Mouse (Mus musculus): Measurements from ENCODE around the gene Eri3. TPM values are rescaled to one million over a fixed set of nuclear protein-coding genes. Genes with fewer than 3 reads are reported as not detected.

Eri3 gene
- polyA plus RNA-seq, 1 experiment from 2014 or later = 146 TPM

DNA sequence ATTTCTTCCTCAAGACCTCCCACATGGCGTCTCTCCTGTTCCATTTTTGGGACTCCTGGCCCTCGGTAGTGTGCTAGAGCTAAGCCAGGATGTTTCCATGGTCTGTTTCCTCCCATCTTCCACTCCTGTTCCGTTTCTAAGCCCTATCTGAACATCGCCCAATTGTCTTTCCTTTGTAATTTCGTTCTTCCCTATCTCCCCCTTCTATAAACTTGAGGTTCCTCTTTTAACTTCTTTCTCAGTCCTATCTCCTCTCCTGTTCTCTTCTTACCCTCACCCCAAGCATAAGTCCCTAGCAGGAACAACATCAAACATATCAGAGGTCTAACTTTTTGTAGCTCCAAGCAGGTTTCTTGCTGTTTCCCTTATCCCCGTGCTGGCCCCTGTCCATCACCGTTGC lies 13.2 kb upstream of the Eri3 start:
- no peaks in the 10 kb centered on the region for H3K27me3 ChIP-seq (ENCODE audit: control insufficient read depth, insufficient read depth, low read length)
- no peak overlapping the region for H3K4me3 ChIP-seq (ENCODE audit: low read depth, low read length)
- H3K36me3 ChIP-seq (ENCODE audit: control insufficient read depth, insufficient read depth, low read length) = no peaks in the 10 kb centered on the region
- no peaks in the 10 kb centered on the region for H3K4me1 ChIP-seq (replicated peaks; ENCODE audit: control insufficient read depth, insufficient read depth, low read length)
- H3K9me3 ChIP-seq (ENCODE audit: control insufficient read depth, low read length) = no peaks in the 10 kb centered on the region
- DNase-seq (ENCODE audit: low spot score) (no peak), ATAC-seq (replicated peaks; ENCODE audit: low FRiP score) (no peak)
- 83% methylated on average over 7 of the region's 7 CpGs for WGBS
- H3K9ac ChIP-seq (ENCODE audit: low read length) = no peak overlapping the region
- H3K27ac ChIP-seq (ENCODE audit: low read depth, low read length) = no peak overlapping the region
- H3K4me2 ChIP-seq (ENCODE audit: low read depth, low read length, severe bottlenecking) = no peak overlapping the region

GRCm38 (mm10) chr4:117539329-117539980 lies 10.7 kb upstream of the Eri3 start:
- no peaks in the 10 kb centered on the region for H3K9me3 ChIP-seq (ENCODE audit: control insufficient read depth, low read length)
- no peak overlapping the region for H3K9ac ChIP-seq (ENCODE audit: low read length)
- ATAC-seq (replicated peaks; ENCODE audit: low FRiP score) = no peak
- H3K4me3 ChIP-seq (ENCODE audit: low read depth, low read length) = no peak overlapping the region
- no peaks in the 10 kb centered on the region for H3K36me3 ChIP-seq (ENCODE audit: control insufficient read depth, insufficient read depth, low read length)
- no peaks in the 10 kb centered on the region for H3K4me1 ChIP-seq (replicated peaks; ENCODE audit: control insufficient read depth, insufficient read depth, low read length)
- no peaks in the 10 kb centered on the region for H3K27me3 ChIP-seq (ENCODE audit: control insufficient read depth, insufficient read depth, low read length)
- H3K27ac ChIP-seq (ENCODE audit: low read depth, low read length) = no peak overlapping the region
- no peak overlapping the region for H3K4me2 ChIP-seq (ENCODE audit: low read depth, low read length, severe bottlenecking)
- no peak for DNase-seq (ENCODE audit: low spot score)
- WGBS = 85% methylated on average over 8 of the region's 8 CpGs

DNA sequence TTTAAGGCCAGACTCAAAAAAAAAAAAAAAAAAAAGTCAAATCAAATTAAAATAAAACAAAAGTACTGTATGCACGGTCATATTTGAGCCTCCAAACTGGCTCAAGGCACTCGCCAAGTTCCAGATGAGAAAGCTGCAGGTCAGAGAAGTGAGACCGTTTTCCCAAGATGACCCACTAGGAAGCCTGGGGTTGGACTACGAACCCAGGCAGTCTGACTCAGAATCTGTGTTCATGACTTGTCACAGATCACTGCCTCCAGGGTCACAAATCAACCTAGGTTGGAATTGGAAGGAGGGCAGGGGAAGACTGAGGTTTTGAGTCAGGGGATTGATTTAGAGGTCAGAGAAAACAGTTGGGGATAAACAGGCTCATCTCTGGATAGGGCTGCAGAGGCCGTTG lies 9.6 kb upstream of the Eri3 start:
- H3K4me1 ChIP-seq (replicated peaks; ENCODE audit: control insufficient read depth, insufficient read depth, low read length) = no peaks in the 10 kb centered on the region
- H3K4me2 ChIP-seq (ENCODE audit: low read depth, low read length, severe bottlenecking) = no peak overlapping the region
- ATAC-seq (replicated peaks; ENCODE audit: low FRiP score) (no peak), DNase-seq (ENCODE audit: low spot score) (no peak)
- no peaks in the 10 kb centered on the region for H3K36me3 ChIP-seq (ENCODE audit: control insufficient read depth, insufficient read depth, low read length)
- H3K9ac ChIP-seq (ENCODE audit: low read length) = no peak overlapping the region
- WGBS = 78% methylated on average over 5 of the region's 5 CpGs
- H3K27ac ChIP-seq (ENCODE audit: low read depth, low read length) = no peak overlapping the region
- H3K4me3 ChIP-seq (ENCODE audit: low read depth, low read length) = no peak overlapping the region
- H3K27me3 ChIP-seq (ENCODE audit: control insufficient read depth, insufficient read depth, low read length) = no peaks in the 10 kb centered on the region
- H3K9me3 ChIP-seq (ENCODE audit: control insufficient read depth, low read length) = no peaks in the 10 kb centered on the region

- Histone ChIP-seq H3K4me3 (ENCODE audit: low read depth, low read length) (no peak overlapping the region), H3K27me3 (ENCODE audit: control insufficient read depth, insufficient read depth, low read length) (no peaks in the 10 kb centered on the region), H3K4me1 (replicated peaks; ENCODE audit: control insufficient read depth, insufficient read depth, low read length) (no peaks in the 10 kb centered on the region), H3K4me2 (ENCODE audit: low read depth, low read length, severe bottlenecking) (no peak overlapping the region), H3K36me3 (ENCODE audit: control insufficient read depth, insufficient read depth, low read length) (no peaks in the 10 kb centered on the region), H3K27ac (ENCODE audit: low read depth, low read length) (no peak overlapping the region), H3K9me3 (ENCODE audit: control insufficient read depth, low read length) (no peaks in the 10 kb centered on the region), H3K9ac (ENCODE audit: low read length) (no peak overlapping the region)
- WGBS = 84% methylated on average over 3 of the region's 3 CpGs
- DNase-seq (ENCODE audit: low spot score) = no peak
- no peak for ATAC-seq (replicated peaks; ENCODE audit: low FRiP score)
These were observed 4.7 kb upstream of the Eri3 start for GRCm38 (mm10) chr4:117545448-117545847.

- Histone ChIP-seq H3K9me3 (ENCODE audit: control insufficient read depth, low read length) (no peaks in the 10 kb centered on the region), H3K27me3 (ENCODE audit: control insufficient read depth, insufficient read depth, low read length) (no peaks in the 10 kb centered on the region), H3K4me1 (replicated peaks; ENCODE audit: control insufficient read depth, insufficient read depth, low read length) (no peaks in the 10 kb centered on the region; the same call in 1 of the 2 replicates), H3K4me2 (ENCODE audit: low read depth, low read length, severe bottlenecking) (no peak overlapping the region), H3K36me3 (ENCODE audit: control insufficient read depth, insufficient read depth, low read length) (no peaks in the 10 kb centered on the region), H3K27ac (ENCODE audit: low read depth, low read length) (no peak overlapping the region), H3K4me3 (ENCODE audit: low read depth, low read length) (no peak overlapping the region), H3K9ac (ENCODE audit: low read length) (no peak overlapping the region)
- no peak for ATAC-seq (replicated peaks; ENCODE audit: low FRiP score)
- DNase-seq (ENCODE audit: low spot score) = no peak
- 89% methylated on average over 6 of the region's 6 CpGs for WGBS
These were observed 3.5 kb upstream of the Eri3 start for GRCm38 (mm10) chr4:117546616-117547015.

DNA sequence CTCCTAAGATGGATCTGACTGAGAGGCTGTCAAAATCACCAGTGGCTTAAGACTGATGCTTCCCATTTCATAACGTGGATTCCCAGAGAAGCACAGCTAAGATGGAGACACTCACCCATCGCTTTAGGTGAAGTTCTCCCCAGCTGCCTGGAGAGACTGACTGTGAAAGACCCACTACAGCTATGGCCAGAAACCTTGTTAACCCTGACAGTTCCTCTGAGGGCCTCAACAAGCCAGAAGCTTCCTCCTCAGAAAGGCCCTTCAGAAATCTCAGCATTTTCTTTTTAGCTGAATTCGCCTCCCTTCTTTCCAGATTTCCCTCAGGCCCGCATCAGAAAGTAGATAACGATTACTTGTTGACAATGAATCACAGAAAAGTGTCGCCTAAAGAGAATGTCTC lies 589 bp upstream of the Eri3 start:
- Histone ChIP-seq H3K27me3 (ENCODE audit: control insufficient read depth, insufficient read depth, low read length) (no peaks in the 10 kb centered on the region), H3K4me2 (ENCODE audit: low read depth, low read length, severe bottlenecking) (peak overlapping the region; percentile 21; the same call in 1 of the 2 replicates), H3K36me3 (ENCODE audit: control insufficient read depth, insufficient read depth, low read length) (no peaks in the 10 kb centered on the region), H3K27ac (ENCODE audit: low read depth, low read length) (no peak overlapping the region), H3K4me1 (replicated peaks; ENCODE audit: control insufficient read depth, insufficient read depth, low read length) (no peaks in the 10 kb centered on the region; the same call in 1 of the 2 replicates), H3K9ac (ENCODE audit: low read length) (no peak overlapping the region; the same call in 1 of the 2 replicates), H3K9me3 (ENCODE audit: control insufficient read depth, low read length) (no peaks in the 10 kb centered on the region), H3K4me3 (ENCODE audit: low read depth, low read length) (no peak overlapping the region)
- WGBS = 43% methylated on average over 6 of the region's 6 CpGs
- ATAC-seq (replicated peaks; ENCODE audit: low FRiP score) = no peak
- no peak for DNase-seq (ENCODE audit: low spot score)

- no peaks in the 10 kb centered on the region for H3K36me3 ChIP-seq (ENCODE audit: control insufficient read depth, insufficient read depth, low read length)
- DNase-seq (ENCODE audit: low spot score) (no peak), ATAC-seq (replicated peaks; ENCODE audit: low FRiP score) (no peak)
- no peaks in the 10 kb centered on the region for H3K27me3 ChIP-seq (ENCODE audit: control insufficient read depth, insufficient read depth, low read length)
- H3K27ac ChIP-seq (ENCODE audit: low read depth, low read length) = no peak overlapping the region
- peak overlapping the region; percentile 92 for H3K4me3 ChIP-seq (ENCODE audit: low read depth, low read length)
- H3K4me2 ChIP-seq (ENCODE audit: low read depth, low read length, severe bottlenecking) = peak overlapping the region; percentile 79
- H3K4me1 ChIP-seq (replicated peaks; ENCODE audit: control insufficient read depth, insufficient read depth, low read length) = no peaks in the 10 kb centered on the region; the same call in 1 of the 2 replicates
- 68% methylated on average over 8 of the region's 8 CpGs for WGBS
- H3K9ac ChIP-seq (ENCODE audit: low read length) = peak overlapping the region; percentile 80; the same call in 1 of the 2 replicates
- no peaks in the 10 kb centered on the region for H3K9me3 ChIP-seq (ENCODE audit: control insufficient read depth, low read length)
These were observed 1.2 kb downstream of the Eri3 start for GRCm38 (mm10) chr4:117551144-117552000.

DNA sequence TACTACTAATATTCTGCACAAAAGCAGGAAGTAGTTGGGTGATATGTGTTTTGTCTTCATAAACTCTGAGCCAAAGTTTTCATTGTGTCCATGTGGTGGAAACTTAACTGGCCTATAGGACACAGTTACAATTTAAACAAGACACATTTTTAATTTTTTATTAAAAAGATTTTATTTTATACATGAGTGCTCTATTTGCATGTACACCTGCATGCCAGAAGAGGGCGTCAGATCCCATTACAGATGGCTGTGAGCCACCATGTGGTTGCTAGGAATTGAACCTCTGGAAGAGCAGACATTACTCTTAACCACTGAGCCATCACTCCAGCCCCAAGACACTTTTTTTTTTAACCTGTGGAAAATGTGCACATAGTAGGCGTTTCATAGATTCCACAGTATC lies 5.3 kb downstream of the Eri3 start:
- no peak for ATAC-seq (replicated peaks; ENCODE audit: low FRiP score)
- H3K4me2 ChIP-seq (ENCODE audit: low read depth, low read length, severe bottlenecking) = no peak overlapping the region

More for the DNA sequence above, 5.3 kb downstream of the Eri3 start:
- no peak overlapping the region for H3K27ac ChIP-seq (ENCODE audit: low read depth, low read length)
- H3K4me3 ChIP-seq (ENCODE audit: low read depth, low read length) = no peak overlapping the region
- no peaks in the 10 kb centered on the region; the same call in 1 of the 2 replicates for H3K4me1 ChIP-seq (replicated peaks; ENCODE audit: control insufficient read depth, insufficient read depth, low read length)
- WGBS = 51% methylated on average over 2 of the region's 2 CpGs
- no peaks in the 10 kb centered on the region for H3K27me3 ChIP-seq (ENCODE audit: control insufficient read depth, insufficient read depth, low read length)
- H3K9me3 ChIP-seq (ENCODE audit: control insufficient read depth, low read length) = no peaks in the 10 kb centered on the region
- no peak overlapping the region for H3K9ac ChIP-seq (ENCODE audit: low read length)
- no peak for DNase-seq (ENCODE audit: low spot score)
- no peaks in the 10 kb centered on the region for H3K36me3 ChIP-seq (ENCODE audit: control insufficient read depth, insufficient read depth, low read length)

All from forebrain, embryonic 11.5 days (tissue).